Mouse (Mus musculus) ES-E14 (cell line): Measurements from ENCODE around the gene Slc4a2.

Source experiments
- CHD2 ChIP-seq: IDR thresholded peaks from 2 replicates; pipeline ENCODE4 v1.6.1; 2014; ENCODE audit warnings: mild to moderate bottlenecking, low read depth, low read length, inconsistent platforms
- ZC3H11A ChIP-seq: IDR thresholded peaks from 2 replicates; pipeline ENCODE4 v1.6.1; 2012; ENCODE audit warnings: low read depth, mild to moderate bottlenecking, inconsistent platforms, low read length, borderline replicate concordance

- no peak for TF ChIP-seq ZC3H11A
- TF ChIP-seq CHD2, result no peak
These were observed 36.1 kb upstream of the Slc4a2 start for GRCm38 (mm10) chr5:24387264-24388241.
